Mouse (Mus musculus) lung, adult 2 months (tissue): Measurements from ENCODE around the gene Kifc5b.

Experiments
- CTCF ChIP-seq: fragments of 200-500 bp; IDR thresholded peaks from 2 replicates; pipeline ENCODE4 v1.5.1; 2011; ENCODE audit warnings: mild to moderate bottlenecking, low read length, control low read depth; ENCODE audit not compliant: insufficient read depth
- POLR2A ChIP-seq: fragments of 200-500 bp; IDR thresholded peaks from 2 replicates; pipeline ENCODE4 v1.6.1; 2011; ENCODE audit warnings: low read depth, mild to moderate bottlenecking, control low read depth, low read length, borderline replicate concordance; ENCODE audit errors: extremely low read depth

DNA sequence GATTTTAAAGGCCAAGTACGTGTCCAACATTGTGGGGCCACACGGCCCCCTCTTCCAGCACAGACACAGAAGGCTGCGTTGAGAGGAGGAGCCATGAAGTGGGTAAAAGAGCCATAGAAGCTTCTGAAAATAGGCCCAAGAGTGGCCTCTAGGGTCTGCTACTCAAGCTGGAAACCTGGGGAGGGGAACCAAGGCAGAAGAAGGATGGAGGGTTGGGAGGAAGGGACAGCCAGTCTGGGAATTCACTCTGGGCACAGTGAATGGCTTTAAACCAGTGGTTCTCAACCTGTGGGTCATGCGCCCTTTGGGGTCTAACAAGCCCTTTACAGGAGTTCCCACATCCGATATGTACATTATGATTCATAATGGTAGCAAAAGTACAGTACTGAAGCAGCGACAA lies 52.4 kb downstream of the Kifc5b start:
- no peak for TF ChIP-seq CTCF
- no peak for TF ChIP-seq POLR2A
